Mouse (Mus musculus): ENCODE results near the gene Olfr70.

Olfr70 gene

GRCm38 (mm10) chr4:43655656-43656338 is 44.8 kb downstream of the Olfr70 start:
- no peak for DNase-seq (ENCODE audit: low spot score in 2 of 2)

DNA sequence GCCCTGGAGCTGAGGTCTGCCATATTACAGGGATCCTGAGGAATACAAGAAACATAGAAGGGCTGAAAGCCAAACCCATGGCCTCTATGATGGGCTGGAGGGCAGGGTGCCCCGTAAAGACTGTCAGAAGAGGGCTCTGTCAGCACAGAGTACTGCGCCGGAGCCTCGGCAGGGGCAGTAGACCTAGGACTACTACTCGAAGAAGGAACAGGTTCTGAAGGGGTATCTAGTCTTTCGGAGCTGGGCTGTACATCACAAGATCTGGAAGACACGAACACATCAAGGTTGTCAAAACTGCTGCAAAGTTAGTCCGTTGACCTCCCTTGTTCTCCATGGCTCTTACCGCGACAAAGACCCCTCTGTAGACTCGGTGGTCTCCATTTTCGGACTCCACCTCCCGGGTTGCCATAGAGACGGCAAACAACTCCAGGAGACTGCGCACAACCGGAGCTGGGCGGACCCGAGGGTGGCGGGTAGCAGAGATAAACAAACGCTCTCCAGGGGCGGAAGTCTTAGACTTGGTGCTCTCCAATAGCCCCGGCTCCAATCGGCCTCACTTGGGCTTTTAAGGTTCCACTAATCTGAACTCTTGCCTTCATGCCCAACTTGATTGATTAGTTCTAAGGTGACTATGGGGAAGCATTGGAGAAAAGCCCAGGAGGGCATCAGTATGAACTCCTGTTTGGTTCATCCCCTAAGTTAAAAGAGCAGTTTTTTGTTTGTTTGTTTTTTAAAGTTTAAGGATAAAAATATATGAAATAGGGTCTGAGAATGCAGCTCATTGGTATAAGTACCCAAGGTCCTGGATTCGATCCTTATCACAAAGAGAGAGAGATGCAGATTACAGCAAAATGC is 47.2 kb downstream of the Olfr70 start, which contains the start of gene Spag8:
Gene Spag8, minus strand, starts transcription at position 434 of the 855 bp plus-strand sequence.
- no peak for DNase-seq (ENCODE audit: low spot score in 2 of 2)

GRCm38 (mm10) chr4:43652726-43653125 is 47.9 kb downstream of the Olfr70 start:
- no peak for DNase-seq (ENCODE audit: low spot score in 2 of 2)

- no peak for DNase-seq (ENCODE audit: low spot score in 2 of 2)
These were observed 50.8 kb downstream of the Olfr70 start for GRCm38 (mm10) chr4:43649783-43650182.

Measured in frontal cortex, postnatal 25 days (tissue).